Comparison of ENCODE assay signal across 39 mouse cellular contexts in the genomic region with DNA sequence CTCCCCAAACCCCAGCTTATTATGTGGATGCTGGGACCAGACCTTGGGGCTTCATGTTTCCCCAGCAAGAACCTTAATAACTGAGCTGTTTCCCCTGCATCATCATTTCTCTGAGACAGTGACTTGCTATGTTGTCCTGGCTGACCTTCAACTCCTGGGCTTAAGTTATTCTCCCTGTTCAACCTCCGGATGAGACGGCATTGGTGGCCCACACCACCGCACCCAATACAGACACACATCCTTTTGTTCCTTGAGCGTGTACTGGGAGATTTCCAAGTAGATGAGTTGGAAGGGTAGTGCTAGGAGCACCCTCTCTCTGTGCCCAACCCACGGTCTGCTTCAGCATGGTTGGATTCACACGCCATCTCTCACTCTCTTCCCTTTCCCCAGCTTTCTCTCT. TPM values are rescaled to one million over a fixed set of nuclear protein-coding genes. Genes with fewer than 3 reads are reported as not detected.
"Had no signal": no experiment of that assay in that cellular context is flagged by ENCODE, and none has a peak within 500 bp of the region (broad histone marks: within the 10 kb centered on the region; RNA-seq: fewer than 3 reads in every experiment).

No protein-coding gene starts in this region.

- DNase-seq: heart, postnatal 10 days; heart, postnatal 14 days; heart, postnatal 36 days; heart, postnatal 4 days; kidney, adult 11 months; kidney, adult 18-20 months; kidney, adult 2 months; kidney, adult 8-10 months; kidney, adult 9 months; kidney, postnatal 10 days; kidney, postnatal 14 days; kidney, postnatal 25 days; kidney, postnatal 36 days; kidney, postnatal 4 days; layer of hippocampus, adult 9-11 months; layer of hippocampus, postnatal 36 days had no signal

- H3K27me3 ChIP-seq: heart, embryonic 15.5 days; hindbrain, embryonic 12.5 days; hindbrain, embryonic 15.5 days; intestine, embryonic 15.5 days had no signal

- H3K4me3 ChIP-seq: heart, embryonic 10.5 days; heart, embryonic 12.5 days; heart, embryonic 13.5 days; heart, embryonic 15.5 days; hindbrain, embryonic 10.5 days; hindbrain, embryonic 12.5 days; hindbrain, embryonic 13.5 days; hindbrain, embryonic 15.5 days; intestine, embryonic 15.5 days; kidney, embryonic 15.5 days; layer of hippocampus, adult 2 months had no signal

- H3K4me1 ChIP-seq: intestine, embryonic 15.5 days; kidney, embryonic 15.5 days had no signal

- H3K36me3 ChIP-seq: heart, embryonic 10.5 days; heart, embryonic 12.5 days; heart, embryonic 13.5 days; heart, embryonic 15.5 days; hindbrain, embryonic 10.5 days; hindbrain, embryonic 12.5 days; hindbrain, embryonic 13.5 days; hindbrain, embryonic 15.5 days; intestine, embryonic 15.5 days; kidney, embryonic 15.5 days had no signal

- H3K27ac ChIP-seq: heart, embryonic 10.5 days; heart, embryonic 13.5 days; heart, embryonic 15.5 days; hindbrain, embryonic 10.5 days; hindbrain, embryonic 12.5 days; hindbrain, embryonic 13.5 days; hindbrain, embryonic 14.5 days; hindbrain, embryonic 15.5 days; hindbrain, postnatal 0 days; intestine, embryonic 15.5 days; kidney, embryonic 15.5 days; kidney, postnatal 0 days; layer of hippocampus, adult 2 months had no signal

RNA-seq across cellular contexts. Expression of a gene that starts 3.5 kb away (rescaled TPM):
- polyA plus RNA-seq: heart, embryonic 10.5 days; heart, embryonic 11.5 days; heart, embryonic 12.5 days; heart, embryonic 14.5 days; heart, postnatal 0 days; hindbrain, embryonic 10.5 days; hindbrain, embryonic 11.5 days; hindbrain, embryonic 12.5 days; inflammation-experienced regulatory T-cells, adult 6 months; intestine, embryonic 14.5 days; intestine, embryonic 15.5 days; intestine, embryonic 16.5 days; intestine, postnatal 0 days; kidney, embryonic 15.5 days; large intestine, adult 2 months had no signal

RNA-seq across cellular contexts. Expression of a gene that starts 7.5 kb away (rescaled TPM):
- polyA plus RNA-seq: heart, embryonic 10.5 days; heart, embryonic 11.5 days had no signal
